Mouse (Mus musculus): ENCODE results near the gene Rnf135.

- TF ChIP-seq TAL1 (IDR thresholded peaks at IDR 0.05; ENCODE audit: low read length) (no peak), GATA1 (IDR thresholded peaks at IDR 0.05; ENCODE audit: low read length) (no peak)
Measured at GRCm38 (mm10) chr11:80142872-80143271, 40.8 kb upstream of the Rnf135 start.
